Mouse (Mus musculus) effector memory CD4-positive, alpha-beta T cell, adult 7 months (primary cell): ENCODE measurements around the gene Ankrd17. TPM values are rescaled to one million over a fixed set of nuclear protein-coding genes. Genes with fewer than 3 reads are reported as not detected.

Experiments
- polyA plus RNA-seq: library from polyadenylated mRNA; unstranded; fragments of 100-300 nt; shearing (Covaris generic); gene quantifications from one replicate; pipeline ENCODE4 v1.2.1, GENCODE M21; 2017

Ankrd17 gene
- 24.1 TPM for polyA plus RNA-seq

GRCm38 (mm10) chr5:90366121-90367066 lies at the start of gene Ankrd17:
Gene Ankrd17, minus strand, starts transcription at chr5:90366577.

GRCm38 (mm10) chr5:90367067-90367303 lies 608 bp upstream of the Ankrd17 start, which contains the start of gene Gm9958:
Gene Gm9958, plus strand, starts transcription at chr5:90367204.

GRCm38 (mm10) chr5:90223534-90224381 lies 142.6 kb downstream of the Ankrd17 start, which contains the start of gene Cox18:
Gene Cox18, minus strand, starts transcription at chr5:90224001.

Other genes with a start within 250 kb of the Ankrd17 start
- 31.0 TPM for gene Cox18, start 142.6 kb downstream of the Ankrd17 start, polyA plus RNA-seq
- 2.4 TPM for gene Gm9958, start 627 bp upstream of the Ankrd17 start, polyA plus RNA-seq
- not detected for gene Alb, start 94.3 kb upstream of the Ankrd17 start, polyA plus RNA-seq
- 6.1 TPM for gene Afp, start 124.2 kb upstream of the Ankrd17 start, polyA plus RNA-seq
- not detected for gene Afm, start 152.4 kb upstream of the Ankrd17 start, polyA plus RNA-seq
- gene 5830473C10Rik, start 194.5 kb upstream of the Ankrd17 start, polyA plus RNA-seq: not detected